Mouse (Mus musculus): Measurements from ENCODE around the gene Tssc4. TPM values are rescaled to one million over a fixed set of nuclear protein-coding genes. Genes with fewer than 3 reads are reported as not detected.

The Tssc4 gene
- total and polyA plus RNA-seq, 2 experiments from 2014 or later, result 86.5 to 91.8 TPM

GRCm38 (mm10) chr7:143067897-143068296 lies 1.2 kb upstream of the Tssc4 start:
- 81% methylated on average over 3 of the region's 3 CpGs for WGBS
- Histone ChIP-seq H3K36me3 (ENCODE audit: insufficient read depth) (peaks cover 50% of the 10 kb centered on the region), H3K9ac (no peak overlapping the region), H3K4me3 (ENCODE audit: low read depth, low read length) (no peak overlapping the region), H3K27me3 (ENCODE audit: insufficient read depth, low read length) (no peaks in the 10 kb centered on the region), H3K4me1 (ENCODE audit: insufficient read depth) (peaks cover 8% of the 10 kb centered on the region), H3K4me2 (ENCODE audit: low read depth) (no peak overlapping the region; the same call in 1 of the 2 replicates), H3K27ac (ENCODE audit: low read depth, low read length) (peak overlapping the region; percentile 95), H3K9me3 (ENCODE audit: low read length) (no peaks in the 10 kb centered on the region)
- DNase-seq (no peak), ATAC-seq (no peak)
- no peak for TF ChIP-seq CTCF (IDR thresholded peaks at IDR 0.05; ENCODE audit: low read depth)

GRCm38 (mm10) chr7:143068316-143068881 lies 650 bp upstream of the Tssc4 start:
- 40% methylated on average over 13 of the region's 13 CpGs for WGBS
- H3K4me3 ChIP-seq (ENCODE audit: low read depth, low read length), result peak overlapping the region; percentile 32
- no peaks in the 10 kb centered on the region for H3K9me3 ChIP-seq (ENCODE audit: low read length)
- H3K9ac ChIP-seq, result peak overlapping the region; percentile 43
- H3K4me1 ChIP-seq (ENCODE audit: insufficient read depth), result peaks cover 8% of the 10 kb centered on the region
- ATAC-seq, result no peak
- H3K4me2 ChIP-seq (ENCODE audit: low read depth), result peak overlapping the region; percentile 56
- peak; percentile 29; the same call in 1 of the 2 replicates for TF ChIP-seq CTCF (IDR thresholded peaks at IDR 0.05; ENCODE audit: low read depth)
- DNase-seq, result no peak
- peaks cover 44% of the 10 kb centered on the region for H3K36me3 ChIP-seq (ENCODE audit: insufficient read depth)
- H3K27ac ChIP-seq (ENCODE audit: low read depth, low read length), result peak overlapping the region; percentile 95
- H3K27me3 ChIP-seq (ENCODE audit: insufficient read depth, low read length), result no peaks in the 10 kb centered on the region

GRCm38 (mm10) chr7:143069751-143070400 lies 827 bp downstream of the Tssc4 start:
- no peak for ATAC-seq
- peak overlapping the region; percentile 83 for H3K9ac ChIP-seq
- 11% methylated on average over 30 of the region's 30 CpGs for WGBS

GRCm38 (mm10) chr7:143070506-143071070 lies 1.5 kb downstream of the Tssc4 start:
- no peak for TF ChIP-seq CTCF (IDR thresholded peaks at IDR 0.05; ENCODE audit: low read depth)
- Histone ChIP-seq H3K4me2 (ENCODE audit: low read depth) (peak overlapping the region; percentile 87), H3K36me3 (ENCODE audit: insufficient read depth) (peaks cover 23% of the 10 kb centered on the region), H3K27me3 (ENCODE audit: insufficient read depth, low read length) (no peaks in the 10 kb centered on the region), H3K27ac (ENCODE audit: low read depth, low read length) (no peak overlapping the region), H3K9me3 (ENCODE audit: low read length) (no peaks in the 10 kb centered on the region), H3K4me1 (ENCODE audit: insufficient read depth) (peaks cover 8% of the 10 kb centered on the region), H3K4me3 (ENCODE audit: low read depth, low read length) (peak overlapping the region; percentile 60), H3K9ac (peak overlapping the region; percentile 83; the same call in 1 of the 2 replicates)
- ATAC-seq (no peak), DNase-seq (no peak)
- WGBS, result 90% methylated on average over 10 of the region's 10 CpGs

More at GRCm38 (mm10) chr7:143069751-143070400, 827 bp downstream of the Tssc4 start:
- H3K36me3 ChIP-seq (ENCODE audit: insufficient read depth), result peaks cover 30% of the 10 kb centered on the region
- H3K4me2 ChIP-seq (ENCODE audit: low read depth), result peak overlapping the region; percentile 87
- peak overlapping the region; percentile 60 for H3K4me3 ChIP-seq (ENCODE audit: low read depth, low read length)
- H3K9me3 ChIP-seq (ENCODE audit: low read length), result no peaks in the 10 kb centered on the region
- no peak for DNase-seq
- peak overlapping the region; percentile 79 for H3K27ac ChIP-seq (ENCODE audit: low read depth, low read length)
- TF ChIP-seq CTCF (IDR thresholded peaks at IDR 0.05; ENCODE audit: low read depth), result 0 out of 2 replicates have a peak, but pooled peaks have one; percentile 21
- H3K27me3 ChIP-seq (ENCODE audit: insufficient read depth, low read length), result no peaks in the 10 kb centered on the region
- H3K4me1 ChIP-seq (ENCODE audit: insufficient read depth), result peaks cover 8% of the 10 kb centered on the region

- Histone ChIP-seq H3K4me1 (ENCODE audit: insufficient read depth) (peaks cover 8% of the 10 kb centered on the region), H3K36me3 (ENCODE audit: insufficient read depth) (peaks cover 3% of the 10 kb centered on the region), H3K9me3 (ENCODE audit: low read length) (no peaks in the 10 kb centered on the region), H3K4me2 (ENCODE audit: low read depth) (no peak overlapping the region), H3K4me3 (ENCODE audit: low read depth, low read length) (no peak overlapping the region), H3K27me3 (ENCODE audit: insufficient read depth, low read length) (no peaks in the 10 kb centered on the region), H3K27ac (ENCODE audit: low read depth, low read length) (no peak overlapping the region), H3K9ac (no peak overlapping the region)
- no peak for TF ChIP-seq CTCF (IDR thresholded peaks at IDR 0.05; ENCODE audit: low read depth)
- 83% methylated on average over 5 of the region's 5 CpGs for WGBS
- no peak for DNase-seq
- no peak for ATAC-seq
Observed at GRCm38 (mm10) chr7:143072605-143073004, 3.6 kb downstream of the Tssc4 start.

- no peak overlapping the region for H3K4me2 ChIP-seq (ENCODE audit: low read depth)
- H3K4me1 ChIP-seq (ENCODE audit: insufficient read depth), result peaks cover 8% of the 10 kb centered on the region
- ATAC-seq, result no peak
- H3K9ac ChIP-seq, result no peak overlapping the region
- H3K27ac ChIP-seq (ENCODE audit: low read depth, low read length), result no peak overlapping the region
- peak; percentile 37 for DNase-seq
- H3K36me3 ChIP-seq (ENCODE audit: insufficient read depth), result no peaks in the 10 kb centered on the region
- H3K9me3 ChIP-seq (ENCODE audit: low read length), result no peaks in the 10 kb centered on the region
- no peak overlapping the region for H3K4me3 ChIP-seq (ENCODE audit: low read depth, low read length)
- peak; percentile 67 for TF ChIP-seq CTCF (IDR thresholded peaks at IDR 0.05; ENCODE audit: low read depth)
- H3K27me3 ChIP-seq (ENCODE audit: insufficient read depth, low read length), result no peaks in the 10 kb centered on the region
- 85% methylated on average over 1 of the region's 1 CpGs for WGBS
Observed at GRCm38 (mm10) chr7:143073086-143073485, 4.0 kb downstream of the Tssc4 start.

- no peak for DNase-seq
Observed at GRCm38 (mm10) chr7:143075394-143075793, 6.3 kb downstream of the Tssc4 start.

More at GRCm38 (mm10) chr7:143075394-143075793, 6.3 kb downstream of the Tssc4 start:
- Histone ChIP-seq H3K4me2 (ENCODE audit: low read depth) (no peak overlapping the region), H3K9me3 (ENCODE audit: low read length) (no peaks in the 10 kb centered on the region), H3K27me3 (ENCODE audit: insufficient read depth, low read length) (no peaks in the 10 kb centered on the region), H3K4me1 (ENCODE audit: insufficient read depth) (peaks cover 3% of the 10 kb centered on the region; the same call in 1 of the 2 replicates), H3K36me3 (ENCODE audit: insufficient read depth) (no peaks in the 10 kb centered on the region), H3K9ac (no peak overlapping the region), H3K27ac (ENCODE audit: low read depth, low read length) (no peak overlapping the region), H3K4me3 (ENCODE audit: low read depth, low read length) (no peak overlapping the region)
- no peak for TF ChIP-seq CTCF (IDR thresholded peaks at IDR 0.05; ENCODE audit: low read depth)
- ATAC-seq, result no peak
- 81% methylated on average over 5 of the region's 5 CpGs for WGBS

Data from forebrain, postnatal 0 days (tissue).